Mouse (Mus musculus) natural killer cell, adult 2 months (primary cell): ENCODE measurements around the gene Gm20509.
"Not testable (repeated sequence)": the region's sequence is repeated elsewhere in the genome, so short reads cannot be mapped to it uniquely, and the experiment has no call there.

Experiments
- DNase-seq, 2 experiments: peaks; one replicate each; pipeline ENCODE4 v3.0.0; 2022; ENCODE audit warnings: low spot score in 2 of 2

Gene Gm20509

DNA sequence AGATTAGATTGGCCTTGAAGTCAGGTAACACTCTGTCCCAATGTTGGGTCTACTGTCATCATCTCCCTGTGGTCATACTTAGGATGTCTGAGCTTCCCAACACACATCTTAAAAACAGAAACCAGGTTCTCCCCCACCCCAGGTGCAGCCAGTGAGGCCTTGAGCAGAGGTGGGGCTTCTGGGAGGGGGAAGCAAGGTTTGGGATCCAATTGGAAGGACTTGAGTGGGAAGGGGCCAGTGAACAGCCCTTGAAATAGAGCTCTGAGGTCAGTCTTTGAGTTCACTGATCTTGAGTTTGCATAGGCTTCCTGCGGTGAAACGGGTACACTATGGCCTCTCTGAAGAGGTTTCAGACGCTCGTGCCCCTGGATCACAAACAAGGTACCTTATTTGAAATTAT lies at the start of gene Gm20509:
Gm20509 (plus strand) TSS at position 290 of the 400 bp plus-strand sequence.
- DNase-seq = no peak

GRCm38 (mm10) chr9:73055441-73055911 lies 46.8 kb upstream of the Gm20509 start:
- peak; percentile 17 to 55 for DNase-seq

GRCm38 (mm10) chr9:73059224-73059623 lies 43.0 kb upstream of the Gm20509 start:
- no peak for DNase-seq

DNA sequence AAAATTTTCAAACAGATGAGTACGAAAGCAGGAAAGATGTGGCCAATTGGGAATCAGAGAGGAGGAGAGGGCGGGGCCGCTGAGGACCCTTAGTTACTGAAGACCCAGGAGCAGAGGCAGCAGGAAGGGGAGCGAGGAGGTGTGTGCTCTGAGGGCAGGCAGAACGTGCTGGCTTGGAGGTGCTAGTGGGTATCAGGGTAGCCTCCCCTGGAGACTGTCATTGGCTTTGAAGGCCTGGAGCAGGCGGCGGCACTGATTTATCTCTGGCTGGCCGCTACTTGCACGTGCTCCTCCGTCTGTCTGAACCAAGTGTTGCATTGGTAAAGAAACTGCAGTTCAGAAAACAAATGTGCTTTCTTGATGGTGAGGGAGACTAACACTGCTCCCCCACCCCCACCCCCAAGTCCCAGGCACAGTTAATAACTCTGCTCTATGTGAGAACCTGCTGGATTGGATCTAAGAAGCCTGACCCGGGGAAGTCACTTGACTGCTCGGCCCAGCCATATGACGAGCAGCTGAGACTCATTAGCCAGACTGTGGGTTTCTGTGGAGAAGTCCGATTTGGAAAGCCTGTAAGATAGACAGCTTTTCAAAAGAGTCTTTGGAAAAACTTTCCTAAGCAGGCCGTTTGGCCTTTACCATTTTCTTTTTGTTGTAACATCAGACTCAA lies 38.5 kb upstream of the Gm20509 start:
- DNase-seq = no peak

DNA sequence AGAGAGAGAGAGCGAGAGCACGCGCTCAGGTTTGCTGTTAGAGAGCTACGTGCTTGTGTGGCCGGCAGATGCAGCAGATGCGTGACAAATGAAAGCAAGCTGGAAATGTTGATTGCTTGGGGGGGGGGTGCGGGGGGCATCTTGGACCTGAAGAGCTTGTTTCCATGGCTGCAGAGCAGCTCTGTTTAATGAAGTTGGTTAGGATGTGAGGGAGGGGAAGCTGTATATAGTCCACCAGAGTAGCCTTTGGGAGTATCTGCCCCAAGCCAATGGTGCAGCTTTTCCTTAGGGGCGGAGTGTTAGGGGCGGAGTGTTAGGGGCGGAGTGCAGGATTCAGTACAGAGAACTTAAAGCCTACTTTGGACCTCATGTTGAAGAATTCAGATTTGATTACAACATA lies 35.2 kb upstream of the Gm20509 start:
- no peak for DNase-seq

- peak in 1 of 2 experiments; percentile 31 for DNase-seq
These were observed 34.0 kb upstream of the Gm20509 start for GRCm38 (mm10) chr9:73068230-73068679.

DNA sequence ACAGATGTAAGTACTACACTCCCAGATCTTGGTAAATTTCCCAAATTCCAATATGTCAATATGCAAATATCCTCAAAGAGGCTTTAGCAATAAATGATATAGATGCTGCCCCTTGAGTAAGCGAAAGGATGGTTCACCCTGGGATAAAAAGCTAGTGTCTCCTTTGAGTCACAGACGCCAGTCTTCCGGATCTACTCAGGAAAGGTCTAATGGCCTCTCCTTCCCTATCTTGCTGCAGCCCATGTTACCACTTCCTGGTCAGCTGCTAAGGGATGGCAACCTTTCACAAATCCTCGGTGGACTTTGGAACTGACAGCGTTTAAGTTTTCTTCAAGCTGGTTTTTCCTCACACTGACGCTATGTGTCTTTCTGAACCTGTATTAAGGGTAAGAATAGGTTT lies 33.6 kb upstream of the Gm20509 start:
- no peak for DNase-seq

GRCm38 (mm10) chr9:73070971-73071659 lies 31.2 kb upstream of the Gm20509 start:
- DNase-seq = peak in 1 of 2 experiments; percentile 44

DNA sequence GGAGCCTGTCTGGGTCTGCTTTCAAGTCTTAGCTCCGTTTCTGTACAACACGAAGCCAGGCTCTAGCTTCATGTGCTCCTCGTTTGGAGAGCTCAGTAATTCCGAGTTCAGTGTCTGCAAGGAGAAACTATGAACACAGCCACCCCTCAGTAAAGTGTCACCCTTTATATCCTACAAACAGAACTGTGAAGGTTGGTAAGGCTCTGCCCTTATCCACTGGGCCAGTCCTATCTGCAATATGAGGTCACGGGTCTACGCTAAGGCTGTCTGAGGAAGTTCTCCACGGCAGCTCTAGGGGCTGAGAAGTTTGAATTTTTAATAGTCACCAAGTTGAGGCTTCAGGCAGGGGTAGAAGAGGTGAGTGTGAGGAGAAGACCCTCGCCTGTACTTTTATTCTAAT lies 29.8 kb upstream of the Gm20509 start:
- no peak for DNase-seq

GRCm38 (mm10) chr9:73073169-73073568 lies 29.1 kb upstream of the Gm20509 start:
- peak in 1 of 2 experiments; percentile 37 for DNase-seq

DNA sequence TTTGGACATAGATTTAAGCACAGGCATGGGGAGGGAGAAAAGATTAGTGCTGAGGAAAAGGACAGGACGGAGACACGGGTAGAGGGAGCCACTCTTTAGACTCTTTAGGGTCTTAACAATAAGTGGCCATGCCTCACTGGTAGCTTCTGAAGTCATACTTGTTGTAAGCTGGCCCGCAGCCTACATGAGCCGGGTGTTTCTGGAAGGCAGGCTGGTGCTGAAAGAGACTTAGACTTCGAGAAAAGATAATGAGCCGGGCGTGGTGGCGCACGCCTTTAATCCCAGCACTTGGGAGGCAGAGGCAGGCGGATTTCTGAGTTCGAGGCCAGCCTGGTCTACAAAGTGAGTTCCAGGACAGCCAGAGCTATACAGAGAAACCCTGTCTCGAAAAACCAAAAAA lies 22.9 kb upstream of the Gm20509 start:
- DNase-seq = not testable (repeated sequence)

GRCm38 (mm10) chr9:73079801-73080325 lies 22.4 kb upstream of the Gm20509 start:
- DNase-seq = no peak

DNA sequence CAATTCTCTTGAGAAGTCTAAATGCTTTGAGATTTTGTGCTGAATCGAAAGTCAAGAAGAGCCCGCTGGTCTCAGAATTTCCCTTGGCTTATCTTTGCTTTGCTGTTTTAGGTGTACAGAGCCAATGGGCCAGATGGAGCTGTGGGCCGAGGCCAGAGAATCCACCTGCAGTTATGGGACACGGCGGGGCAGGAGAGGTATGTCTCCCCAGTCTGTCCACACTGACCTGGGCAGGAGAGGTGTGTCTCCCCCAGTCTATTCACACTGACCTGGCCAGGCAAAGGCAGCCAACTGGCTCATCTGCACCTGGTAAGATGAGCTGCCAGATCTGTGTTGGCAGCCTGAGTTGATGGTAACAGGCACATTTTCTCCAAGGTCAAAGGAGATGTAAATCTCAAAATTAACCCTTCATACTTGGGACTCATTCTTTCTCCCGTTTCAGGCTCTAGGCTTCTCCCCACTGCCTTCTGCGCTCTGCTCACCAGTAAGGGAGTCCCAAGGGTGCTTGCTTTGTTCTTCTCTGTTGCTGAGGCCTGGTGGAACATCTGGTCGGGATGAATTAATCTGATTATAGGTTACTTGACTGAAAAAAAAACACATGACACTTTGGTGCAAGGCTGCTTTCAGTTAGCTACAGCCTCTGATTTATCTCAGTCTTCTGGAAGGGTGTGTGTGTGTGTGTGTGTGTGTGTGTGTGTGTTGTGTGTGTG lies 19.8 kb upstream of the Gm20509 start:
- DNase-seq = no peak

- no peak for DNase-seq
These were observed 18.3 kb upstream of the Gm20509 start for GRCm38 (mm10) chr9:73083956-73084355.

DNA sequence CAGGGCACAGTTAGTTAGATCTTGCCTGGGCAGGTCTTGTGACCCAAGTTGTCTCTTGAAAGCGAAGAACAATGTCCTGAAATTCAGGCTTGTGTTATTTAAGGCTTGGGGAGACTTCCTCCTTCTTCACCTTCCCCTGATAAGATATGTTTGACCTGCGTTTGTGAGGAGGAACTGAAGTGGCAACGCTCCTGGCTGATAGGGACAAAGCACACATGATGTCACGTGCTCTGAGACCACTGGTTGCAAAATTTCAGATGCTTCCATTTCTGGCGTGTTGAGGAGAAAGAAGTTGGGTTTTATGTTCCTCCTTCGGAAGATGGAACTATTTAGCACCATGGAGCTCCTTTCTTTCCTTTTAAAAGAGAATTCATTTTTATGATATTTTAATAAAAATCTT lies 16.4 kb upstream of the Gm20509 start:
- DNase-seq = no peak

DNA sequence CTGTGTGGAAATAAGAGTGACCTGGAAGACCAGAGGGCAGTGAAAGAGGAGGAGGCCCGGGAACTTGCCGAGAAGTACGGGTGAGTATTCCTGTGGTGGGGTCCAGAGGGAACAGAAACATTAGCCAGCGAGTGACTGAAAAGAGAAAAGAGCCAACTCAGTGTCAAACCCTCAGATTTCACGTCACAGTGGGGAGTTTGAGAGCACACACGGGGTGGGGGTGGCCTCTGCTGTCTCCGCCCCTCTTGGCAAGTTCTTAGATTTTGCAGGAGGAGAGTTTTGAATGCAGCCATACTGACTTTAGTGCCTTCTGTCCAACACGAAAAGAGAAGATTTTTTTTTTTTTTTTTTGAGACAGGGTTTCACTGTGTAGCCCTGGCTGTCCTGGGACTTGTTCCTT lies 15.1 kb upstream of the Gm20509 start:
- DNase-seq = no peak

GRCm38 (mm10) chr9:73087581-73087980 lies 14.7 kb upstream of the Gm20509 start:
- DNase-seq = no peak

DNA sequence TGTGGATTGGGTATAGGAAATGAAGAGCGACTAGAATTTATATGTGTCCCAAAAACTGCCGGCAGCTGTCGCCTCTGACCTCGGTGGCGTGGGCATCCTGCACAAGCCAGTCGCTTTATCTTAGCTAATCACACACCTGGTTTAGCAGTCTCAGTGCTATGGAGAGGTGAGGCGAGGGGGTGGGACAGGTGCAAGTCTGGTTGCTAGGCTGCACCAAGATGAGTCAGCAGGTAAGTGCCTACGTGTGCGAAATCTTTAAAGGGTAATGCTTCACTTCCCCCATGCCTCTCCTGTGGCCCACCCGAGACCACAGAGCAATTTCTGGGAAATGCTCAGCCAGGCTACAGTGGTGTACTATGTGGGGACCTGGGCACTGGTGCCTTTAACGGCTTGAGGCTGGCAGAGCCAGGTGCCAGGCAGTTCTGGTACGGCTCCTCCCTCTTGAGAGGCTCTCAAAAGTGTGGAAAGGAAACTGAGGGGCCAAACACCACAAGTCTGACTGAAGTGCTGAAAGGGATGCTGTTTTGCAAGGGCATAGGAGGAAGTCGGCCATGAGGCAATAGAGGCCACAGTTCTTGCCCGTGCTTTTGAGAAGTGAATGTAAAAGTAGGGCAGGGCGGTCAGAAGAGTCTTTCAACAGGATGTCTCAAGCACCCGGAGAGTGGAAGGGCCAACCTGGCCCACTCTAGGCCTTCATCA lies 12.9 kb upstream of the Gm20509 start:
- DNase-seq = peak; percentile 47 to 65

DNA sequence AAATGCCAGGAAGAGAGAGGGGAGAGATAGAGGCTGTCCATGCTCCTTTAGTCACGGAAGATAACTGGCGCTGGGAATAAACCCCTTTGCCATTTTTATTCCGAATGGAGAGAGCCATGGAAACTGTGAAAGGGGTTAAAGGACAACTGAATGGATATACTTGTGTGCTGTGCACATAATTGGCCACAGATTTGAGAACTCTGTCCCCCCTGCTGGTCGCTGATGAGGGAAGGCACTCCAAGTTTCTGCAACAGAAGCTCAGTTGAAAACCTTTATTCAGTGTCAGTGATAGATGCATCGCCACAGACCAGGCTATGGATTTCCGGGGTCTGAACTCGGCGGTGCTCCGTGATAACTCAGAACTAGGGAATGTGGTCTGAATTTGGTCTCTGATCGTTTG lies 12.1 kb upstream of the Gm20509 start:
- DNase-seq = no peak

GRCm38 (mm10) chr9:73091747-73092146 lies 10.5 kb upstream of the Gm20509 start:
- peak; percentile 49 to 51 for DNase-seq

DNA sequence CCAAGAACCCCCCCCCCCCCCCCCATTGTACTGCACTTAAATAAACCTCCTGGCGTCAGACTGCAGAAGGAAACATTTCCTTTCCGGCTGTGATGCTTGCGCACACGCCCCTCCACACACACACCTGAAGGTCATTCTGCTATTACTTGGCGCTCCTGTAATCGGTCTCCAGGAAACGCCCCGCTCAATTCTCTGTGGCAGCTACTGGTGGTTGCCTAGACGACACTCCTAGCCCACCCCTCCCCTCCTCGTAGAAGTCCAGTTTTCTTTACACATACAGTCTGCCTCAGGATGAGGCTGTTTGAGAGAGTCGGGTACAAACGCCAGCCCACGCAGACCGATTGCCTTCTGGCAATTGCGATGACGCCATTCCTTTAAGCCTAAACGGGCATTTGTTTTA lies 7.7 kb upstream of the Gm20509 start:
- DNase-seq = no peak

DNA sequence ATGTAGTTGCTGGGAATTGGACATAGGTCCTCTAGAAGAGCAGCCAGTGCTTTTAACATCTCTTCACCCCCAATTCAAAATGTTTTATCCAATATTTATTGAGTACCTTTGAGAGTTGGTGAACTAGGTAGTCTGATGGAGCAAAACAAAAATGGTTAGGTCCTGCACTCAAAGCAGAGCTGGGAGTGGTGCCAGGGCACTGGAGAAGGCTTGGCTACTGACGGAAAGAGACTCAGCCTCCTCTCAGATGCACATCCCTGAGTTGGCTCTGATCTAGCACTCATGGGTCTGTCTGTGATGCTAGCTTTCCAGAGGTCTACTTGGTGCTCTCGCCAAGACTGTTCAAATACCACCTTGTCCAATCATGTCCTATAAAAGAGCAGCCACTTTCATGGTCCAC lies 4.4 kb upstream of the Gm20509 start:
- no peak for DNase-seq
